Mouse (Mus musculus): ENCODE data around the gene Ggps1.

Ggps1 gene

GRCm38 (mm10) chr13:14063013-14063941 lies at the start of gene Ggps1, which contains the start of gene Arid4b:
Gene Ggps1 (minus strand): TSS chr13:14063488.
Gene Arid4b (plus strand): TSS chr13:14063232.
- DNase-seq (ENCODE audit: low spot score): peak; percentile 97

- DNase-seq (ENCODE audit: low spot score): no peak
These were observed 47.9 kb upstream of the Ggps1 start for GRCm38 (mm10) chr13:14111146-14111545.

- DNase-seq (ENCODE audit: low spot score): no peak
These were observed 47.0 kb upstream of the Ggps1 start for GRCm38 (mm10) chr13:14110154-14110873.

GRCm38 (mm10) chr13:14103026-14103425 lies 39.7 kb upstream of the Ggps1 start:
- DNase-seq (ENCODE audit: low spot score): no peak

GRCm38 (mm10) chr13:14088669-14089068 lies 25.4 kb upstream of the Ggps1 start:
- no peak for DNase-seq (ENCODE audit: low spot score)

- DNase-seq (ENCODE audit: low spot score): no peak
These were observed 12.0 kb upstream of the Ggps1 start for GRCm38 (mm10) chr13:14075326-14075725.

- no peak for DNase-seq (ENCODE audit: low spot score)
These were observed 11.1 kb upstream of the Ggps1 start for GRCm38 (mm10) chr13:14074371-14074770.

GRCm38 (mm10) chr13:14069291-14069690 lies 6.0 kb upstream of the Ggps1 start:
- DNase-seq (ENCODE audit: low spot score): no peak

GRCm38 (mm10) chr13:14068035-14068434 lies 4.7 kb upstream of the Ggps1 start:
- no peak for DNase-seq (ENCODE audit: low spot score)

- DNase-seq (ENCODE audit: low spot score): no peak
These were observed 2.4 kb upstream of the Ggps1 start for GRCm38 (mm10) chr13:14065701-14066100.

- DNase-seq (ENCODE audit: low spot score): no peak
These were observed 1.7 kb upstream of the Ggps1 start for GRCm38 (mm10) chr13:14065028-14065380.

- no peak for DNase-seq (ENCODE audit: low spot score)
These were observed 1.2 kb upstream of the Ggps1 start for GRCm38 (mm10) chr13:14064341-14065027.

GRCm38 (mm10) chr13:14063942-14064271 lies 619 bp upstream of the Ggps1 start:
- peak; percentile 73 for DNase-seq (ENCODE audit: low spot score)

- no peak for DNase-seq (ENCODE audit: low spot score)
These were observed 877 bp downstream of the Ggps1 start for GRCm38 (mm10) chr13:14062209-14063012.

- no peak for DNase-seq (ENCODE audit: low spot score)
These were observed 3.7 kb downstream of the Ggps1 start for GRCm38 (mm10) chr13:14059582-14059981.

- DNase-seq (ENCODE audit: low spot score): no peak
These were observed 6.5 kb downstream of the Ggps1 start for GRCm38 (mm10) chr13:14056801-14057200.

GRCm38 (mm10) chr13:14049878-14050277 lies 13.4 kb downstream of the Ggps1 start:
- DNase-seq (ENCODE audit: low spot score): no peak

GRCm38 (mm10) chr13:14044521-14044920 lies 18.8 kb downstream of the Ggps1 start:
- DNase-seq (ENCODE audit: low spot score): no peak

GRCm38 (mm10) chr13:14043851-14044250 lies 19.4 kb downstream of the Ggps1 start:
- DNase-seq (ENCODE audit: low spot score): no peak

- no peak for DNase-seq (ENCODE audit: low spot score)
These were observed 23.1 kb downstream of the Ggps1 start for GRCm38 (mm10) chr13:14040186-14040585.

GRCm38 (mm10) chr13:14039292-14039965 lies 23.9 kb downstream of the Ggps1 start, which contains the start of gene Tbce:
Gene Tbce (minus strand): TSS chr13:14039638.
- DNase-seq (ENCODE audit: low spot score): peak; percentile 86

Data from left cerebral cortex, adult 11 months (tissue).